Mouse (Mus musculus) heart, embryonic 14.5 days (tissue): Measurements from ENCODE around the gene Cradd. TPM values are rescaled to one million over a fixed set of nuclear protein-coding genes. Genes with fewer than 3 reads are reported as not detected.

ENCODE experiments used
- ATAC-seq: fragments of 200-750 bp; cut with Nextera tagmentation; 2 replicates; pipeline ENCODE4 v1.8.0; 2017; ENCODE audit warnings: low read depth, moderate TSS enrichment; ENCODE audit not compliant: insufficient number of reproducible peaks, insufficient read depth, low FRiP score
- H3K27ac ChIP-seq, 2 experiments: fragments of 200-500 bp in 1 of 2; fragments of 300-500 bp in 1 of 2; sonication (generic) in 1 of 2; replicated peaks in 1 of 2; 2 replicates each; pipeline ENCODE4 v1.5.1; 2012 to 2014; ENCODE audit warnings: low read depth in 2 of 2, low read length in 2 of 2, control low read depth in 1 of 2, mild to moderate bottlenecking in 1 of 2, mixed read lengths in 1 of 2; ENCODE audit not compliant: control insufficient read depth in 1 of 2, insufficient read depth in 1 of 2
- H3K27me3 ChIP-seq: fragments of 300-500 bp; sonication (generic); 2 replicates; pipeline ENCODE4 v1.6.1; 2014; ENCODE audit warnings: mild to moderate bottlenecking, low read length, control low read depth; ENCODE audit not compliant: control insufficient read depth, insufficient read depth
- H3K36me3 ChIP-seq: fragments of 300-500 bp; sonication (generic); 2 replicates; pipeline ENCODE4 v1.6.1; 2014; ENCODE audit warnings: mild to moderate bottlenecking, control low read depth, low read length, mixed read lengths; ENCODE audit not compliant: control insufficient read depth, insufficient read depth
- H3K4me1 ChIP-seq, 2 experiments: fragments of 200-500 bp in 1 of 2; fragments of 300-500 bp in 1 of 2; sonication (generic) in 1 of 2; 2 replicates each; pipeline ENCODE4 v1.6.1; 2012 to 2014; ENCODE audit warnings: low read length in 2 of 2, control low read depth in 1 of 2, mixed read lengths in 1 of 2; ENCODE audit not compliant: control insufficient read depth in 2 of 2, insufficient read depth in 2 of 2
- H3K4me2 ChIP-seq: fragments of 300-500 bp; sonication (generic); 2 replicates; pipeline ENCODE4 v1.6.1; 2014; ENCODE audit warnings: mild to moderate bottlenecking, low read length
- H3K4me3 ChIP-seq, 2 experiments: fragments of 200-500 bp in 1 of 2; fragments of 300-500 bp in 1 of 2; sonication (generic) in 1 of 2; 2 replicates each; pipeline ENCODE4 v1.5.1; 2012 to 2014; ENCODE audit warnings: low read length in 2 of 2, mild to moderate bottlenecking in 2 of 2, control low read depth in 1 of 2, low read depth in 1 of 2, moderate library complexity in 1 of 2; ENCODE audit not compliant: control insufficient read depth in 1 of 2, insufficient read depth in 1 of 2
- H3K9ac ChIP-seq: fragments of 300-500 bp; sonication (generic); 2 replicates; pipeline ENCODE4 v1.6.1; 2014; ENCODE audit warnings: mild to moderate bottlenecking, low read length
- H3K9me3 ChIP-seq: fragments of 300-500 bp; sonication (generic); 2 replicates; pipeline ENCODE4 v1.6.1; 2016; ENCODE audit warnings: low read length, control low read depth; ENCODE audit not compliant: control insufficient read depth
- WGBS: fragments of 180-500 bp; shearing (Covaris S2); extraction: QIAGEN DNeasy Blood & Tissue Kit; methylation state at CpG from one replicate; pipeline ENCODE4 v1.1.7; 2014; 5-methylcytosine and 5-hydroxymethylcytosine counted together
- polyA plus RNA-seq: library from polyadenylated mRNA; unstranded; fragments of >200 nt; fragmentation: Nextera tagmentation; extraction: Ambion mirVana; gene quantifications from 2 replicates; pipeline ENCODE4 v1.2.1, GENCODE M21; 2014

Cradd gene
- polyA plus RNA-seq, 1 experiment from 2014 or later: 12.3 TPM

- WGBS: 66% methylated on average over 12 of the region's 12 CpGs
- no peaks in the 10 kb centered on the region for H3K9me3 ChIP-seq
- no peak overlapping the region for H3K4me3 ChIP-seq
- H3K27me3 ChIP-seq: no peaks in the 10 kb centered on the region
- H3K36me3 ChIP-seq: no peaks in the 10 kb centered on the region
- H3K9ac ChIP-seq: no peak overlapping the region
- ATAC-seq: no peak
- H3K27ac ChIP-seq: no peak overlapping the region
- H3K4me1 ChIP-seq: peaks cover 7 to 15% of the 10 kb centered on the region in 2 experiments
- no peak overlapping the region for H3K4me2 ChIP-seq
These were observed 21.4 kb downstream of the Cradd start for GRCm38 (mm10) chr10:95302211-95303163.

- ATAC-seq: no peak
- Histone ChIP-seq H3K4me1 (peaks cover 11 to 20% of the 10 kb centered on the region in 2 experiments), H3K9me3 (no peaks in the 10 kb centered on the region), H3K36me3 (no peaks in the 10 kb centered on the region), H3K4me2 (no peak overlapping the region), H3K27ac (no peak overlapping the region), H3K27me3 (no peaks in the 10 kb centered on the region), H3K4me3 (no peak overlapping the region), H3K9ac (no peak overlapping the region)
- 83% methylated on average over 8 of the region's 8 CpGs for WGBS
These were observed 23.6 kb downstream of the Cradd start for GRCm38 (mm10) chr10:95300178-95300793.

- Histone ChIP-seq H3K4me1 (peaks cover 11 to 20% of the 10 kb centered on the region in 2 experiments), H3K9me3 (no peaks in the 10 kb centered on the region), H3K27me3 (no peaks in the 10 kb centered on the region), H3K9ac (no peak overlapping the region), H3K4me2 (no peak overlapping the region), H3K27ac (no peak overlapping the region), H3K36me3 (no peaks in the 10 kb centered on the region), H3K4me3 (no peak overlapping the region)
- WGBS: 68% methylated on average over 7 of the region's 7 CpGs
- no peak for ATAC-seq
These were observed 24.2 kb downstream of the Cradd start for GRCm38 (mm10) chr10:95299808-95300133.

GRCm38 (mm10) chr10:95299010-95299807 is 24.7 kb downstream of the Cradd start:
- WGBS: 81% methylated on average over 18 of the region's 18 CpGs

GRCm38 (mm10) chr10:95298504-95298903 is 25.4 kb downstream of the Cradd start:
- H3K9me3 ChIP-seq: 0 out of 2 replicates have a peak, but pooled peaks cover 4% of the 10 kb centered on the region
- whole genome bisulfite sequencing: 83% methylated on average over 6 of the region's 6 CpGs
- no peak overlapping the region for H3K9ac ChIP-seq

More at GRCm38 (mm10) chr10:95299010-95299807, 24.7 kb downstream of the Cradd start:
- H3K9ac ChIP-seq: no peak overlapping the region
- H3K4me1 ChIP-seq: peaks cover 11 to 19% of the 10 kb centered on the region in 2 experiments
- no peaks in the 10 kb centered on the region for H3K9me3 ChIP-seq
- no peak overlapping the region for H3K27ac ChIP-seq
- H3K36me3 ChIP-seq: no peaks in the 10 kb centered on the region
- no peaks in the 10 kb centered on the region for H3K27me3 ChIP-seq
- no peak for ATAC-seq
- no peak overlapping the region for H3K4me2 ChIP-seq
- H3K4me3 ChIP-seq: no peak overlapping the region

GRCm38 (mm10) chr10:95297690-95298104 is 26.2 kb downstream of the Cradd start:
- Histone ChIP-seq H3K4me1 (peaks cover 11 to 16% of the 10 kb centered on the region in 2 experiments), H3K4me3 (no peak overlapping the region), H3K4me2 (peak overlapping the region; percentile 55), H3K9ac (no peak overlapping the region), H3K27ac (no peak overlapping the region), H3K9me3 (0 out of 2 replicates have a peak, but pooled peaks cover 4% of the 10 kb centered on the region), H3K36me3 (no peaks in the 10 kb centered on the region), H3K27me3 (no peaks in the 10 kb centered on the region)
- ATAC-seq: peak; percentile 50; the same call in 1 of the 2 replicates
- WGBS: 13% methylated on average over 9 of the region's 9 CpGs

More at GRCm38 (mm10) chr10:95298504-95298903, 25.4 kb downstream of the Cradd start:
- Histone ChIP-seq H3K36me3 (no peaks in the 10 kb centered on the region), H3K4me1 (peaks cover 11 to 16% of the 10 kb centered on the region in 2 experiments), H3K27me3 (no peaks in the 10 kb centered on the region), H3K4me3 (no peak overlapping the region), H3K27ac (no peak overlapping the region), H3K4me2 (no peak overlapping the region)
- no peak for ATAC-seq

- no peak for ATAC-seq
- Histone ChIP-seq H3K9me3 (0 out of 2 replicates have a peak, but pooled peaks cover 4% of the 10 kb centered on the region), H3K27me3 (no peaks in the 10 kb centered on the region), H3K27ac (no peak overlapping the region), H3K4me3 (no peak overlapping the region), H3K4me1 (peaks cover 13 to 16% of the 10 kb centered on the region in 2 experiments), H3K4me2 (peak overlapping the region; percentile 55; the same call in 1 of the 2 replicates), H3K9ac (no peak overlapping the region), H3K36me3 (no peaks in the 10 kb centered on the region)
- WGBS: 59% methylated on average over 11 of the region's 11 CpGs
These were observed 26.9 kb downstream of the Cradd start for GRCm38 (mm10) chr10:95297024-95297423.
